Mouse (Mus musculus): Measurements from ENCODE around the gene Lrrc19.
"Not testable (repeated sequence)": the region's sequence is repeated elsewhere in the genome, so short reads cannot be mapped to it uniquely, and the experiment has no call there.

GRCm38 (mm10) chr4:94650426-94651175 lies 657 bp upstream of the Lrrc19 start:
- TF ChIP-seq CTCF (IDR thresholded peaks at IDR 0.05; ENCODE audit: low read depth, low read length); POLR2A (IDR thresholded peaks at IDR 0.05; ENCODE audit: borderline replicate concordance, low read depth, low read length): not testable (repeated sequence)
